Mouse (Mus musculus): ENCODE data around the gene Kctd11.

Gene Kctd11

DNA sequence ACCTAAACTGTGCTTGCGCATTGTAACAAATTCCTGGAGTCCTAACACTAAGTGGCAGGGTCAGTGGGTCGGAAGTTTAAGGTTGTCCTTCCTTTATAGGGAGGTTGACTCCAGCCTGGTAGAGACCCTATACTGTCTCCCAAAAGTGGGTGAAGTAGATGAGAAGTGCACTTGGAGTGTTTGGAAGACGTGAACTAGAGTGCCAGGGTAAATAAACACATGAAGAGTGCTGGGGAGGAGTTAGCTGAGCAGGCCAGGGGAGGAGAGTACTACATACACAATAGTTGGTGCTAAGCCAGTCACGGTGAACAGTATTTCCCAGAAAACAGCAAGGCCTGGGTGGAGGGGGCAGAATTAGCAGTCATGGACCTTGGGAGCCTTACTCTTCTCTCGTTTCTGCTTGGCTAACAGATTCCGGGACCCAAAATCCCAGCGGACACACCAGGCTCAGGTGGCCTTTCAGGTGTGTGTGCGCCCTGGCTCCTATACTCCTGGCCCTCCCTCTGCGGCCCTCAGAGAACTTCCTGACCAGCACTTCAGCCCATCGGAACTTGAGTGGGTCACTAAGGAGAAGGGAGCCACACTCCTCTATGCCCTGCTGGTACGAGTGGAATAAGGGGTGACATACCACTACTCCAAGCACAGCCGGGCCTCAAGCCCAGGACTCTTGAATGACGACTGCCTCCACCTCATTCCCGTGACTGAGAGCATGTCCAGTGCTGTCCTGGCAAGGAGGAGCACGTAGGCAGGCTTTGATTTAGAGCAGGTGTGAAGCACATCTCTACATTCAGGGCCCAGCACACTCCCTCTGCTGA is 31.7 kb upstream of the Kctd11 start:
- DNase-seq (ENCODE audit: low read depth, low spot score) = no peak

DNA sequence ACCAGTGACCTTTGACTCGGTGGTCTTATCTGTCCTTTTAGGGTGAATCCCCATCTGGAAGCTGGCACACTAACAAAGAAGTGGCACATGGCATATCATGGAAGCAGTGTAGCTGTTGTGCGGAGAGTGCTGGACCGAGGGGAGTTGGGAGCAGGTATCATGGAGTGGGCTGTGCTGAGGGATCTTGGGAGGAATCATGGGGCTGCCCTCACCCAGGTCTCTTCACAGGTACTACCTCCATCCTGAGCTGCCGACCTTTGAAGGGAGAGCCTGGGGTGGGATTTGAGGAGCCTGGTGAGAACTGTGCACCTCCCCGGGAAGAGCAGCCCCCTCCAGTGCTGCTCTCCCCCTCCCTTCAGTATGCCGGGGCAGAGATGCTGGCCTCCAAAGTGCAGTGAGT is 30.5 kb upstream of the Kctd11 start:
- DNase-seq (ENCODE audit: low read depth, low spot score) = no peak

DNA sequence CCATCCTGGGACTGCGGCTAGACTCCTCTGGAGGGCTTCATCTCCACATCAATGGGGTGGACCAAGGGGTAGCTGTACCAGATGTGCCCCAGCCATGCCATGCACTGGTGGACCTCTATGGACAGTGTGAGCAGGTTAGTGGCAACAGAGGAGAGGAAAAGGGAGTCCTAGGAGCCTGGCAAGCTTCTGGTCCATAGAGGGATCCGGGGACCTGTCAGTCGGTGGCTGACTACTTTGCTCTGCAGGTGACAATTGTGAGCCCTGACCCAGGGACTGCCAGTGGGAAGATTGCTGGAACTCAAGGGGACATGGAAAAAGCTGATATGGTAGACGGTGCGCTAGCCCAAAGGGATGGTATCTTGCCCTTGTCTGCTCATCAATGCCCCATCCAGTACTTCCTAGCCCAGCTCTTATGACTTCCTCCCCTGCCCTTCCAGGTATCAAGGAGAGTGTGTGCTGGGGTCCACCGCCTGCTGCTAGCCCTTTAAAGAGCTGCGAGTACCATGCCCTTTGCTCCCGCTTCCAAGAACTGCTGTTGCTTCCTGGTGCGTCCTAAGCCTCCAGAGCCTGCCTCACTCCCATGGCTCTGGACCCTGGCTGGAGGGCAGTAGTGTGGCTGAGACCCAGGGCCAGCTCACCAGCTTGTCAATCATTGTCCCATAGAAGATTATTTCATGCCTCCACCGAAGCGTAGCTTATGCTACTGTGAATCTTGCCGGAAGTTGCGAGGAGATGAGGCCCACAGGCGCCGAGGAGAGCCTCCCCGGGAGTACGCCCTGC is 29.8 kb upstream of the Kctd11 start:
- no peak for DNase-seq (ENCODE audit: low read depth, low spot score)

DNA sequence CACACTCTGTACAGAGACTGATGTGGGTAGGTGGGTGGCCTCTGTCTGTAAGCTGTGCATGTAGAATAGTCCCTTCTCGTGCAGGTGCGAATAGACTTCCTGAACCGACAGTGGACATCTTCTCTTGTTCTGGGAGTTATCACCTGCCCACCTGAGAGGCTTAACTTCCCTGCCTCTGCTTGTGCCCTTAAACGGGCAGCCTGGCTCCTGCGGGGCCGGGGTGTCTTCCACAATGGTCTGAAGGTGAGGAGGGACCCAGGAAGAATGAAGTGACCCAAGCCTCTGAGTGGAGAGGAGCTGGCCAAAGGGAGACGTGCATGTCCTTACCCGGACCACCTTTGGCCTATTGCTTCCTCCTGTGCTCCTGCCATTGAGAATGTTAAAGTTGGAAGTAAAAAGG is 29.0 kb upstream of the Kctd11 start:
- no peak for DNase-seq (ENCODE audit: low read depth, low spot score)

DNA sequence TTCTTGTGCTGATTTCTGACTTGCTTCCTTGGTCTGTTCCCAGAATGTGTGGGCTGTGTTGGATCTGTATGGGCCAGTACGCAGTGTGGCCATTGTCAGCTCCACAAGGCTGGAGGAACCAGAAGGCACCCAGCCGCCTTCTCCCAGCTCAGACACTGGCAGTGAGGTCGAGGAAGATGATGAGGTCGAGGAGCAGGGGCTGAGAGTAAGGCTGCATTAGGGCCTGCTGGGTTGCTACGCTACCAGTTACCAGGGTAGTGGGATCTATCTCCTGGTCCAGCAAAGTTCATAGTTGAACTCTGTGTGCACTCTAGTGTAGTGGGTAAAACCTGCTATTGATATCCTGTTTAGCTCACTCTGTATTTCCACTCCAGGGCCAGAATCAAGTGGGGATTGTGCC is 28.0 kb upstream of the Kctd11 start:
- no peak for DNase-seq (ENCODE audit: low read depth, low spot score)

DNA sequence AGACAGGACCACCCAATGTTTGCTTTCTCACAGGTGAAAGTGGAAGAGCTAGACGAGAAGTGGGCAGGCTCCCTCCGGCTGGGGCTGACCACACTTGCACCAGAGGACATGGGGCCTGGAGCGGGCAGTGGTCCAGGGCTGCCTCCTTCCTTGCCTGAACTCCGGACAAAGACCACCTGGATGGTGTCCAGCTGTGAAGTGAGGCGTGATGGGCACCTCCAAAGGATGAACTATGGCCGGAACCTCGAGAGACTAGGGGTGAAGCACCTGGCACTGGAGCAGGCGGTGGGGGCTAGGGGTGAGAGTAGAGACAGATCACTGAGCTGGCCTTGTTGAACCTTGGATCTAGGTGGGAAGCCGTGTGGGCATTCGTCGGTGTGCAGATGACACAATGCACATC is 27.4 kb upstream of the Kctd11 start:
- DNase-seq (ENCODE audit: low read depth, low spot score) = no peak

DNA sequence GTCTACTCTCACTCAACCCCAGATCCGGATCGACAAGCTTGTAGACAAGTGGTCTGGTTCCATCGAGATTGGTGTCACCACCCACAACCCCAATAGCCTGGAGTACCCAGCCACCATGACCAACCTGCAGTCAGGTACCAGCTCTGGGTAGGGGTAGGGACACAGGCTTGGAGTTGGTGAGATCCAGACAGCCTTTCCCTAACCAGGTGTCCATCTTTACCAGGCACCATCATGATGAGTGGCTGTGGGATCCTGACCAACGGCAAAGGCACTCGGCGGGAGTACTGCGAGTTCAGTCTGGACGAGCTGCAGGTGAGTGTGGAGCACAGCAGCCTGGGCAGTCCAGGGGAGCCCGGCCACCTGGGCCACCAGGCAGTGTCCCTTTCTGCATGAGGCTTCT is 23.1 kb upstream of the Kctd11 start:
- DNase-seq (ENCODE audit: low read depth, low spot score) = no peak

DNA sequence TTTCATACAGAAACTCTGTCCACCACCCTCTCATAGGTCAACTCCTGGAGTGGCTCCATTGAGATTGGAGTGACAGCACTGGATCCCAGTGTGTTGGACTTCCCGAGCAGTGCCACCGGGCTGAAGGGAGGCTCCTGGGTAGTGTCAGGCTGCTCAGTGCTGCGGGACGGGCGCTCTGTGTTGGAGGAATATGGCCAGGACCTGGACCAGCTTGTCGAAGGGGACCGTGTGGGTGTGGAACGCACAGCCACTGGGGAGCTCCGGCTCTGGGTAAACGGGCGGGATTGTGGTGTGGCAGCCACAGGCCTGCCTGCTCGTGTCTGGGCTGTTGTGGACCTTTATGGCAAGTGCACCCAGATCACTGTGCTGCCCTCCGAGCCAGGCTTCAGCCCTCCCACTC is 21.8 kb upstream of the Kctd11 start:
- no peak for DNase-seq (ENCODE audit: low read depth, low spot score)

DNA sequence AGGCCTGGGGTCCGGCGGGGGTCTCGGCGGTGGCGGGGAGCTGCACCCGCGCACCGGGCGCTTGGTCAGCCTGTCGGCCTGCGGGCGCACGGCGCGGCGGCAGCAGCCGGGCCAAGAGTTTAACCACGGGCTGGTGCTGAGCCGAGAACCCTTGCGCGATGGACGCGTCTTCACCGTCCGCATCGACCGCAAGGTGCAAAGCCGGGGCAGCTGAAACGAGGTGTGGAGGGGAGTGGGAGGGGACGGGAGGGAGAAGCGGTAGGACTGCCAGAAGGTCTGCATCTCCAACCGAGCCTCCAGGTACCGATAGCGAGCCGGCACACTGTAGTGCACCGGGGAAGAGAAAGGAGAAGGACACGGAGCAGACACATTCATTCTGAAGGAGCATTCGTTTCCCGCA is 20.8 kb upstream of the Kctd11 start:
- DNase-seq (ENCODE audit: low read depth, low spot score) = no peak

DNA sequence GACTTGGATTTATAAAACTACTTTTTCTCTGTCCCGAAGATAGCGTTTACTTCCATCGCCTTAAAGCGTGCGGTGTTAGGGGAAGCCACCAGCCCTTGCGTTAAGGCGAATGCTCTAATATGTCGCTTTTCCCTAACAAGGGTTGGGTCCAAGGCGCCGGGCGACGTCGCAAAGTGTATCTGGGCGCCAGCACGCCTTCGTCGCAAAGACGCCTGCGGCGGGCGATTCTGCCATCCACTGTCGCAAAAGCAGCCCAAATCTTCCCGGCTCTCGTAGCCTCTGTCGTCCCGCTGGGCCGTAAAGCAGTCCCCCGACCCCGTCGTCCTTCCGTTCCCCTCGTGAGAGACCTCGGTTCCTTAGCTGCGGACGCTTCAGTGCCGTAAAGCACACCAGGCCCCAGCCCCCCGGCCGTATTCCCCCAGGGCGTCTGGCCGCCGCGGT is 20.2 kb upstream of the Kctd11 start:
- peak; percentile 81 for DNase-seq (ENCODE audit: low read depth, low spot score)

DNA sequence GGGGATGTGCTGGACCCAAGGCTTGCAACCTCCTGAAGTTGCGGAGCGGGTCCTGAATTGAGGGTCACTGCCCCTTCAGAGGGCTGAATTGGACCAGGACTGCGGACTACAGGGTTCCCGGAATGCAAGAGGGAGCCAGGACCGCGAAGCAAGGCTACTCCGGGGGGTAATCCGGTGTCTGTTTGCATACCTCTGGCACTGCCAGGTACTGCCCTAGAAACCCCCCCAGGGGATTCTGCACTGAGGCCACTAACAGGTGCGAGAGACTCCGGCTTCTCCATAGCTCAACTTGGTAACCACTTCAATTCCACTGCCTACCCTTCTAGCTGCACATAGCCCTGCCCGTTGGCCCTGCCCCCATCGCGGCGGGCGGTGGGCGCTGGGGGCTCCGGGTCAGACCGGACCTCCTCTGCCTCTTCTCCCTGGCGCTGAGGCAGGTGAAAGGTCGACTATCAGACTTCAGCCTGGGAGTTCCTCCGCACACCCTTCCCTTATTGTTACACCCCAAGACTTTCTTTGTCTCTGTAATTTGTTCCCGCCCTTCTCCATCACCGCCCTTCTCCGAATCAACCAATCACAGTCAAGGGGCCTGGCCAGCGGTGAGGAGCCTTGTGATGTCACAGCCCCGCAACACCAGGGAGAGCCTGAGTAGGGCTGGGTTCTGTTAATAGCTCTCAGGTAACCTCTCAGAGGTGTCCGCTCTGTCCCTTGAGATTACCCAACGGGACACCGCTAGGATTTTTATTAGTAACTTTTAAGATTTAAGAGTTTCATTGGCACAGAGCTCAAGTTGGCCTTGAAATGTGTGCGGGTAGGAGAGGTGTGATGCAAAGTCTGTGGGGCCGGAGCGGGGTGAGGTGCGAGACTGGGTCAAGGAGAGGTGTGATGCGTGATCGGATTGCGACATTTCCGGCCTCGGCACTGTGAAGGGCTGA is 19.5 kb upstream of the Kctd11 start, which contains the start of the genes 2810408A11Rik and Neurl4:
TSS of gene 2810408A11Rik (minus strand) at position 517 of the 935 bp plus-strand sequence.
TSS of gene Neurl4 (plus strand) at position 602 of the 935 bp plus-strand sequence.
- DNase-seq (ENCODE audit: low read depth, low spot score) = peak; percentile 88

DNA sequence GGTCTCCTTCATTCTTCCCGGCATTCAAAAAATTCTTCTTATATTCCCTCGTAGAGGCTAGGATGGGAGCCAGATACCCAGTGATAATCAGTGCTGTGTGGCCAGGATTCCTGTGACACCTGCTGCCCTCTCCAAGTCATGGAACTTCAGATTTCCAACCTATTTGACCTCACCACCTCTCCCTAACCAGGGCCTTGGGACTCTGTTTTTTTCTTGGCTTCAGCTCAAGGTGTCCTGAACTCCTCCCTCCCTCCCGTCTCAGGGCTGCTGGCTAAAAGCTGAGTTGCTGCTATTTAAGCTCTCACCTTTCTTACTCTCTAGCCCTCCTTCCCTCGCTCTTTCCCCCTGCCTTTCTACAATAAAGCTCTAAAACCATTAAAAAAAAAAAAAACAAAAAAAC is 18.7 kb upstream of the Kctd11 start:
- DNase-seq (ENCODE audit: low read depth, low spot score) = no peak

DNA sequence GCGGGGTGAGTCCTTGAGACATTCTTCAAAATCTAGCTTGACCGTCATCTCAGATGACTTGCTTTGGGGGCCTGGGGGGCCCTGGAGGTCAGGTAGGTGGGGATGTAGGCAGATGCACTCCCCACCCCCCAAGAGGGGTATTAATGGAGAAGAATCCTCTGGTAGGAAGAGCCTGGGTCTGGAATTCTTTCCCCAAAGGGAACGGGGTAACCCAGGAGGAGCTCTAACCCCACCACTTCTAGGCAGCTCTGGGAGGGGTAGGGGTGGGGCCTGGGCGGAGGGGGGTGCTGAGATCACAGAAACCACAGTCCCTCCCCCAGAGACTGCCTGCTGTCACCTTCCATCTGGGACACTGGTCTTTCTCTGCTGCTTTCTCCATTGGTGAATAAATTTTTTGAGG is 14.1 kb upstream of the Kctd11 start, which contains the start of gene Acap1:
TSS of gene Acap1 (minus strand) at position 249 of the 400 bp plus-strand sequence.
- no peak for DNase-seq (ENCODE audit: low read depth, low spot score)

DNA sequence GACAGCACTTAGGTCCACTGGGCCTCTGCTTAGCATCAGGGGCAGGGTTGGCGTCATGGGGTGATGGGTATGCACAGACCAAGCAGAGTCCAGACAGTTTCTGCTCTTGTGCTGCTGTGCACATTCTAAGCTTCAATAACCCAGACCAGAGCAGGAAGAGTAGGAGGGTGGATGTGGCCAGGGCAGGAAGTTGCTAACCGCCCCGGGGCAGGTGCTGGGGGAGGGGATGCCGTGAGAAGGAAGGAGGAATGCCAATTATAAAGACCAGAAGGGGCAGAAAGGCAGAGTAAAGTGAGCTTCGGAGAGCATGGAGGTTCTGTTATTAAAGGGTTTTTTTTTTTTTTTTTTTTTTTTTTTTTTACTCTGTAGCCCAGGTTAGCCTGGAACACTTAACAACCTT is 13.5 kb upstream of the Kctd11 start:
- DNase-seq (ENCODE audit: low read depth, low spot score) = no peak

DNA sequence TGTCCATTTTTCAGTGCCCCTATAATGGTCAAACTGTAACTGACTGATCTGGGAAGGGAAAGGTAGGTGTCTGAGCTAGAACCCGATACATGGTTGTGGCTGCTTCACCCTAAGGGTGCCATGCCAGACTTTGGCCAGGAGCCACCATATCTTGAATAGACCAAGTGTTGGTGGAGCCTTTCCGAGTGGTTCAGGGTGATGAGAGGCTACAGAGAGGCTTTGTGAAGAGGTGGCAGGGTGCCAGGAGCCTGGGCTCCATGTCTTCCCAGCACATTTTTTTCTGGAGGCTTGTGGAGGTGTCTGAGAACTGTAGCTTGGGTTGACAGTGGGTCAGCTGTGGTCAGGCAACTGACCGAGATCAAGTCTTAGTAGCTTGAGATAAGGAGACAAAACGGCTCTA is 10.3 kb upstream of the Kctd11 start:
- no peak for DNase-seq (ENCODE audit: low read depth, low spot score)

DNA sequence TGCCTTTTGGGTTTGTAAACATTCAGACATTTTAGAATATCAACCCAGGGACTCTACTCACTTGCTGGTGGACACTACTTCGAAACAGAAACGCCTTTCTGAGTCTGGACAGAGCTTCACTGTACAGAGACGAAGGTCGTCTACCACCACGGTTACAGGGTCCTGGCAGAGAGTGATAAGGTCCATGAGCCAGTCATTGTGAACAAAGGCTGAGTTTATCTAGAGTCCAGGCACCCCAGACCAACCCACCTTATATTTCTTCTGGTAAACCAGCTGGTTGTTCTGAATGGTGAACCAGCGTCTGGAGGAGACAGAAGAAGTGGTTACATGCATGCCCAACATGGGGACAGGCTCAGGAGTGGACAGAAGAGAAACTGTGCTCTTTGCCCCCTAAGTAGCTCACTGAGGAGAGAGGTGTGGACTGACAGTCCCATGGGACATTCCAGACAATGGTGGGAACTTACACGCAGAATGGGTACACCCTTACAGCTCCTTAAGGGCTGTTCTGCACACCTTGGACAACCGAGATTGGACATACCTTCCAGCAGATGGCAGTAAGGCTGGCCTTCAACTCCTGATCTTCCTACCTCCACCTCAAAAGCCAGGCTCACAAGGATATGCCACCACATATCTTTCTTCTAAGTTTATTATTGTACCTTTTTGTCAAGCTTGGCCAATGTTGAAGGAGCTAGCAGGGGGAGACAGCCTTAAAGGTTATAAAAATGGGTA is 5.9 kb upstream of the Kctd11 start:
- DNase-seq (ENCODE audit: low read depth, low spot score) = no peak

DNA sequence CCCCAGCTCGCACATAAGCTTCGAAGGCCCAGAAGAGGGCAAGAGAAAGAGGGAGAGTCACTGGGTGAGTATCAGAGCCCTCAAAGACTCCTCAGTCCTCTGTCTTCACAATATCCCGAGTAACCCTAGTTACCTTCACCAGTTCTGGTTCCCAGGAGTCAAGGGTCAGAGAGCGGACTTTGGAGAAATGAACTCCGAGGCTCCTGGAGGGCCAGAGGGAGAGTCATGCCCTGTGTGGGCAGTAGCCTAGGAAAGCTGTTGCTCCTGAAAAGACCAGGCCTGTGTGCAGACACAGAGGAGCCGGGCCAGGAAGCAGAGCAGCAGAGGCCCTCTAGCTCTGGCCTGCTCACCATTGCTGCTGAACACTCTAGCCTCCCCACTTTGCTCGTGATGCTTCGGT is 3.5 kb upstream of the Kctd11 start:
- DNase-seq (ENCODE audit: low read depth, low spot score) = no peak

DNA sequence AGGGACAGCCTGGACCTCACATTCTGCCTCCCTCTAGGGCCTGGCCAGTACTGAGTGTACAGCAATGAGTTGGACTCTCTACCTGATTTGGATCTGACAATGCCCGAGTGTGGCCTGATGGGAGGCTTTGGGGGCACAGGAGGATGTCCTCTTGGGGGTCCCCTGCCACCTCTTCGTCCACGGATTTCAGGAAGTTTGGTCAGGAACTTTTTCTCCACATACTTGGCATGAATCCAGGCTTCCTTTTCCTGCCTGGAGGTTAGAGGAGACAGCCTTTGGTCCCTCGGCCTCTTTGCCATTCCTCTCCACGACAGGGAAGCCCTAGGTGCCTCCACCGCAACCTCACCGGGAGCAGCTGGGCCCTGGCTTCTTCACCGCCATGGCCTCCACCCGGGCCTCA is 3.0 kb upstream of the Kctd11 start:
- no peak for DNase-seq (ENCODE audit: low read depth, low spot score)

DNA sequence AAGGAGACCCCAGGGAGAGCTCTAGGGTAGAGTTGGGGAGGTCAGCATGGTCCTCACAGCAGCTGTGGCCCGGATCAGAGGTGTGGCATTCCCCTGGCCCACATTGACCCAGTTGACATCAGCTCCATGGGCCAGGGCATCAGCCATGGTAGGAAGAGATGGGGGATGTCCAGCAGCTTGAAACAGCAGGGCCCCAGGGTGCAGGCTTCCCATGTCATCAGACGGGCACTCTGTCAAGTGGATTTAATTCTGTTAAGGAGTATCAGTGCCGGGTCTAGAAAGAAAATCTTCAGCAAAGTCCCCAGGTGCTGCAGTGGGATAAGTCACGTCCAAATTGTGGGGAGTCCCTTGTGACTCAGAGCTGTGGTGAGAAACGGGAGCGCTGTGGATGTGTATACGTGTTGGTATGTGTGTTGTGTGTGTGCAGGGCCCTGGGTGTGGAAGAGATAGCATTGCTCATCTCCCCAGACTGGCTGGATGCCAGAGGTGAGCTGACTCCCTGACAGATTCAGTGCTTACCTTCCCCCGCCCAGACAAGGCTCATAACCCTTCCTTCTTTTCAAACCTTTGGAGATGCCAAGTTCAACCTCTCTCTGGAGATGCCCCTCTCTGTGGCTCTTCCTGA is 2.4 kb upstream of the Kctd11 start:
- DNase-seq (ENCODE audit: low read depth, low spot score) = no peak

DNA sequence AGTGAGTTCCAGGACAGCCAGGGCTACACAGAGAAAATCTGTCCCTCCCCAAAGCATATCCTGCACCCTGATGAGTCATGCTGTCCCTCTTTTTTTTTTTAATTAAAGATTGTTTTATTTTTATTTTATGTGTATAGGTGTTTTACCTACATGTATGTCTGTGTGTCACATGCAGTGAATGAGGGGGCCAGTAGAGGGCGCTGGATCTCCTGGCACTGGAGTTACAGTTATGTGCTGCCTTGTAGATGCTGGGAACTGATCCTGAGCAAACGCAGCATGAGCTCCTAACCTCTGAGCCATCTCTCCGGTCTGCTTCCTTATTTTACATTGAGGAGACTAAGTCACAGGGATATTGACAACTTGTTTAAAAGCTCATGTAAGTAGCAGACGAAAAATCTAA is 1.9 kb upstream of the Kctd11 start:
- DNase-seq (ENCODE audit: low read depth, low spot score) = no peak
